ENCODE assay signal across 18 mouse cellular contexts in genomic region chr4:128788108-128788507, GRCm38 (mm10). TPM values are rescaled to one million over a fixed set of nuclear protein-coding genes. Genes with fewer than 3 reads are reported as not detected.
DNase-seq lines count a peak whose midpoint lies in the region; TF ChIP-seq lines count a peak whose summit lies in the region.
"Had no signal": no experiment of that assay in that cellular context is flagged by ENCODE, and none has a peak within 500 bp of the region (broad histone marks: within the 10 kb centered on the region; RNA-seq: fewer than 3 reads in every experiment).

No protein-coding gene starts in this region.

- intact Hi-C loops in gastrocnemius, adult 2 months (cut with DNase I): no loop called here
- intact Hi-C loops in gastrocnemius, postnatal 36 days (cut with DNase I): no loop called here

- no peak overlapping the region for H3K27ac ChIP-seq in gastrocnemius, adult 2 months
- H3K27ac ChIP-seq: embryonic facial prominence, embryonic 13.5 days; embryonic facial prominence, embryonic 15.5 days; forebrain, embryonic 10.5 days; forebrain, embryonic 13.5 days; forebrain, embryonic 15.5 days had no signal

- DNase-seq in gastrocnemius, adult 2 months: peak; percentile 8
- DNase-seq in gastrocnemius, postnatal 36 days: no peak
- DNase-seq in brain, adult 2 months (ENCODE audit: low read depth, low spot score): peak; percentile 57
- DNase-seq in cerebellum, adult 8-10 months: no peak
- no peak for DNase-seq in left cerebral cortex, adult 8-10 months (ENCODE audit: low spot score in 2 of 2)
- DNase-seq: adrenal gland, adult 8-10 months; cerebellum, adult 11-12 months; cerebellum, adult 2 months; cerebellum, adult 9-11 months; cerebellum, postnatal 14 days; cerebellum, postnatal 36 days; embryo, embryonic 11 days had no signal

- TF ChIP-seq CTCF in gastrocnemius, adult 2 months (IDR thresholded peaks at IDR 0.05): no peak

- no peak overlapping the region for H3K4me3 ChIP-seq in gastrocnemius, adult 2 months
- H3K4me3 ChIP-seq: embryonic facial prominence, embryonic 13.5 days; embryonic facial prominence, embryonic 15.5 days; erythroblast, embryonic 14.5 days; forebrain, embryonic 10.5 days; forebrain, embryonic 13.5 days; forebrain, embryonic 15.5 days had no signal

RNA-seq across cellular contexts. Expression of gene Zfp362, which starts 17.7 kb away (rescaled TPM):
- 10 to 100 TPM in 1 of 2 experiments, 1 to 10 TPM in 1; 10.0 to 10.5 TPM for total RNA-seq in gastrocnemius, adult 2 months (2021)
- total RNA-seq in gastrocnemius, postnatal 36 days (2021): 10 to 100 TPM in 1 of 2 experiments, 1 to 10 TPM in 1; 8.4 to 10.4 TPM
- total RNA-seq in left cerebral cortex, adult 8-10 months (2022): 10 to 100 TPM; 27.1 to 32.9 (median 30.1) TPM

RNA-seq across cellular contexts. Expression of gene A3galt2, which starts 32.9 kb away (rescaled TPM):
- under 1 TPM; 0.10 to 0.14 TPM for total RNA-seq in gastrocnemius, adult 2 months (2021)
- total RNA-seq in gastrocnemius, postnatal 36 days (2021): under 1 TPM; 0.10 to 0.20 TPM
- total RNA-seq in left cerebral cortex, adult 8-10 months (2022): under 1 TPM; 0.09 to 0.39 (median 0.27) TPM

Comparison
In these comparisons a context has a peak if more than half of its experiments do, and no peak if none do; other contexts are left out.
1. DNase-seq: peak in gastrocnemius, adult 2 months (single experiment) and brain, adult 2 months (single experiment); none in gastrocnemius, postnatal 36 days (0 of 2), cerebellum, adult 8-10 months (single experiment) and left cerebral cortex, adult 8-10 months (0 of 2).